Mouse (Mus musculus): Measurements from ENCODE around the gene Tpcn1.

- TF ChIP-seq ZC3H11A (IDR thresholded peaks at IDR 0.05; ENCODE audit: borderline replicate concordance, low read depth, low read length) (no peak), MAFK (IDR thresholded peaks at IDR 0.05; ENCODE audit: insufficient read depth, low read depth, low read length) (no peak)
These were observed 16.8 kb upstream of the Tpcn1 start for GRCm38 (mm10) chr5:120605241-120605661.
